Mouse (Mus musculus) ES-Bruce4 (cell line): ENCODE data around the gene Acsl1.

Experiments
- CTCF ChIP-seq: IDR thresholded peaks from one replicate; pipeline ENCODE4 v1.8.1; 2011; ENCODE audit warnings: low read depth, low read length
- POLR2A ChIP-seq: IDR thresholded peaks from one replicate; pipeline ENCODE4 v1.8.1; 2011; ENCODE audit warnings: low read length; ENCODE audit not compliant: insufficient read depth

GRCm38 (mm10) chr8:46490250-46490649, 19.4 kb downstream of the Acsl1 start:
- no peak for TF ChIP-seq CTCF
- TF ChIP-seq POLR2A: no peak
